Mouse (Mus musculus) testis, adult 2 months (tissue): ENCODE measurements around the gene Mapk11.

Source experiments
- CTCF ChIP-seq: fragments of 200-500 bp; IDR thresholded peaks from 2 replicates; pipeline ENCODE4 v1.5.1; 2012; ENCODE audit warnings: low read depth, mild to moderate bottlenecking, inconsistent platforms, low read length, moderate library complexity; ENCODE audit not compliant: control insufficient read depth, insufficient read depth, insufficient replicate concordance
- POLR2A ChIP-seq: fragments of 200-500 bp; IDR thresholded peaks from 2 replicates; pipeline ENCODE4 v1.6.1; 2012; ENCODE audit warnings: low read depth, mild to moderate bottlenecking, inconsistent platforms, low read length, moderate library complexity; ENCODE audit not compliant: control insufficient read depth

DNA sequence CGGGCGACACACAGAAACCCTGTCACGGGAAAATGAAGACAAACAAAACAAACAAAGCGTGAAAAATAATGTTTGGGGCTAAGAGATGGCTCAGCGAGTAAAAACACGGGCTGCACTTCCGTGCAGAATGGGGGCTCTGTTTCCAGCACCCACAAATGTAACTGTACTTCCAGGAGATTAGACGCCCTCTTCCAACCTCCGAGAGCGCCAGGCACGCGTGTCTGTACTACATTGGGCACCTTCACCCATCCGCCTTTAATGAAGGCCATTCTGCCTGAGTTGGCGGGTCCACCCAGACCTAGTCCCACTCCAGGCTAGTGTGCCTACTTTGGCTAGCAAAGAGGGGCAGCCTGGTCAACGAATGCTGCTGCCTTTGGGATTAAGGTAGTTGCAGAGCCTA is 47.6 kb upstream of the Mapk11 start:
- TF ChIP-seq CTCF (no peak), POLR2A (no peak)
